Mouse (Mus musculus) intestine, embryonic 16.5 days (tissue): ENCODE results near the gene Gm3417. TPM values are rescaled to one million over a fixed set of nuclear protein-coding genes. Genes with fewer than 3 reads are reported as not detected.
"Not testable (repeated sequence)": the region's sequence is repeated elsewhere in the genome, so short reads cannot be mapped to it uniquely, and the experiment has no call there.

Experiments used
- ATAC-seq: fragments of 200-750 bp; cut with Nextera tagmentation; 2 replicates; pipeline ENCODE4 v1.8.0; 2017; ENCODE audit warnings: moderate TSS enrichment, moderate library complexity
- H3K27ac ChIP-seq: fragments of 300-500 bp; sonication (generic); 2 replicates; pipeline ENCODE4 v1.5.1; 2014; ENCODE audit warnings: mild to moderate bottlenecking, low read length
- H3K27me3 ChIP-seq: fragments of 300-500 bp; sonication (generic); replicated peaks from 2 replicates; pipeline ENCODE4 v1.6.1; 2014; ENCODE audit warnings: low read length, control low read depth, mixed read lengths; ENCODE audit not compliant: control insufficient read depth, insufficient read depth
- H3K36me3 ChIP-seq: fragments of 300-500 bp; sonication (generic); 2 replicates; pipeline ENCODE4 v1.6.1; 2014; ENCODE audit warnings: low read length, control low read depth; ENCODE audit not compliant: control insufficient read depth, insufficient read depth
- H3K4me1 ChIP-seq: fragments of 300-500 bp; sonication (generic); 2 replicates; pipeline ENCODE4 v1.6.1; 2014; ENCODE audit warnings: low read length, control low read depth, mixed read lengths; ENCODE audit not compliant: control insufficient read depth, insufficient read depth
- H3K4me2 ChIP-seq: fragments of 300-500 bp; sonication (generic); 2 replicates; pipeline ENCODE4 v1.6.1; 2014; ENCODE audit warnings: low read depth, low read length, control low read depth
- H3K4me3 ChIP-seq: fragments of 300-500 bp; sonication (generic); 2 replicates; pipeline ENCODE4 v1.5.1; 2014; ENCODE audit warnings: mild to moderate bottlenecking, low read length
- H3K9ac ChIP-seq: fragments of 300-500 bp; sonication (generic); 2 replicates; pipeline ENCODE4 v1.6.1; 2014; ENCODE audit warnings: low read depth, low read length
- H3K9me3 ChIP-seq: fragments of 300-500 bp; sonication (generic); 2 replicates; pipeline ENCODE4 v1.6.1; 2016; ENCODE audit warnings: low read length, control low read depth; ENCODE audit not compliant: control insufficient read depth
- WGBS: fragments of 180-500 bp; shearing (Covaris S2); extraction: QIAGEN DNeasy Blood & Tissue Kit; methylation state at CpG from one replicate; pipeline ENCODE4 v1.1.7; 2014; 5-methylcytosine and 5-hydroxymethylcytosine counted together
- polyA plus RNA-seq: library from polyadenylated mRNA; unstranded; fragments of >200 nt; fragmentation: Nextera tagmentation; extraction: Ambion mirVana; gene quantifications from 2 replicates; pipeline ENCODE4 v1.2.1, GENCODE M21; 2015

The Gm3417 gene
- polyA plus RNA-seq = 1.2 and 1.7 TPM in 2 replicates

DNA sequence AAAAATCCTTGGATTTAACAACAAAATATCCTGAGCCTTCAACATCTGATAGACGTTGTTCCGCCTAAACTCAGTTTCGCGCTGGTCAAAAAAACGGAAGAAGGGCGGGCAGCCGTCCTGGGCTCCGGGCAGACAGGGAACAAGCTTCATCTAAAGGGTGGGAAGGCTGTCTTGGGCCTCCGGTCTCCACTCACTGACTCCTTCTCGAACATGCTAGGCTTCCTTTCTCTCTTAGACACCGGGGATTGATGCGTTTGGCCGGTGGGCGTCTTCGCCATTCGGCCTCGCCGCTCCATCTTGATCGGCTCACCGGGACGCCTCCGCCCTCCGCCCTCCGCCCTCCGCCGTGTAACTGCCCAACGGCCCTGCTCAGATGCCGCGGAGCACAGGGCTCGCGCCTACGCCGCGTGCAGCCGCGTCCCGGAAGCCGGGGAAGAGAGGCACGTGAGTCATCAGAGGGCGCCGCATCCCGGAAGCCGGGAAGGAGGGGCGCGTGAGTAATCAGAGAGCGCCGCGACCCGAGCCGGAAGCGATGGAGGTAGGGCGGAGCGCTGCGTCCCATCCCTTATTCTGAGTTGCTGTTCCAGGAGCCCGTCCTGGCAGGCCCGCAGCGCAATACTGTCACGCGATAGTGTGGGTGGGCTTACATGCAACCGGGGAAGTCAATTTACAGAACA lies at the start of gene Gm3417, which contains the start of gene 9030025P20Rik:
Gene Gm3417, minus strand, starts transcription at position 429 of the 677 bp plus-strand sequence.
Gene 9030025P20Rik, plus strand, starts transcription at position 107 of the 677 bp plus-strand sequence.
- not testable (repeated sequence) for H3K4me2 ChIP-seq, H3K4me1 ChIP-seq, H3K27ac ChIP-seq, H3K9me3 ChIP-seq, H3K27me3 ChIP-seq, H3K36me3 ChIP-seq, H3K4me3 ChIP-seq, H3K9ac ChIP-seq
- no CpG with 5 or more reads among the region's 60 CpGs for WGBS
- peak; percentile 98 for ATAC-seq

DNA sequence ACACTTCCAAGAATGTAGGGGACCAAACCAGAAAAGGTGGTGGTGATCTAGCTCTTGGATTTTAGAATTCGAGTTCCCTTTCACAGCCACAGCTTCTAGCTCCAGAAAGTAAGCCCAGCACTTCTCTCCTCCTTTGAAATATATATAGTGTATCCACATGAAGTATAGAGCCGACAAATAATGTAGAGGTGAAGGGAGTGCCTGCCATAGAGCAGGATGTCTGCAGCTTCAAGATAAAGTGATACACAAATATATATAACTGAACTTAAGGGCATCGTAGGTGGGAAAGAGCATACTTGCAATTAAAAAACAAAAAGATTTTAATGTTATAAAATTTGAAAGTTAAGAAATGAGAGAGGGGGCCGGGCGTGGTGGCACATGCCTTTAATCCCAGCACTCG lies 46.9 kb upstream of the Gm3417 start:
- WGBS = no CpG with 5 or more reads among the region's 6 CpGs

DNA sequence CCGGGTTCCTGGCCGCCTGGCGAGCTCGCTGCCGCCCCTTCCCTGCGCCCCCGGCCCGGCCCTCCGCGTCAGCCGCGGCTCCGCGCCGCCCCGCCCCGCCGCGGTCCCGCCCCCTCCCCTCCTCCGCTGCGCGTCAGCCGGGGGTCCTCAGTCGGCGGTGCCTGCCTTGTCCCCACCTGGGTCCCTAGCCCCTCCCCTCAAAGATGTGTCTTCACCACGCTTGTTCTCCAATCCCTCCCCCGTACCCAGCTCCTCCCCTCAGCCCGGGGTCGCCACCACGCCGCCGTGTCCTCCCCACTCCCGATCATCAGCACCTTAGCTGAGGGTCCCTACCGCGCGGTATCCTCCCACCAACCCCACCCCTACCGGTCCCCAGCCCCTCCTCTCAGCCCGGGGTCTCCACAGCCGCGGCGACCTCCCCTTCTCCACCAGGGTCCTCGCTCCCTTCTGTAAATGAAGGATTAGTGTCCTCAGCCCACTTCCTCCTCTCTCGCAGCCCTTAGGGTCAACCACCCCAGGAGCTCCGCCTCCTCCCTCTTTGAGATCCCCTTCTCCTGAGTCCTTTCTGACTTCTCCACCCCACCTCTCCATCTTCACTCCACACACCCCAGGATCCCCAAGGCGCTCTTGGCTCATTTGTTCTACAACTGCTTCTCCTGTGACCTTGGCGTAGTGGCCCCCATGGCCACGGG lies 46.1 kb upstream of the Gm3417 start:
- H3K4me3 ChIP-seq, H3K36me3 ChIP-seq, H3K4me2 ChIP-seq, H3K4me1 ChIP-seq, H3K27ac ChIP-seq, H3K9me3 ChIP-seq, H3K27me3 ChIP-seq, H3K9ac ChIP-seq: not testable (repeated sequence)
- no CpG with 5 or more reads among the region's 48 CpGs for WGBS
- ATAC-seq = peak; percentile 80

More for the DNA sequence above, 46.9 kb upstream of the Gm3417 start:
- H3K36me3 ChIP-seq, H3K4me2 ChIP-seq, ATAC-seq, H3K9ac ChIP-seq, H3K4me3 ChIP-seq, H3K4me1 ChIP-seq, H3K9me3 ChIP-seq, H3K27ac ChIP-seq, H3K27me3 ChIP-seq: not testable (repeated sequence)

DNA sequence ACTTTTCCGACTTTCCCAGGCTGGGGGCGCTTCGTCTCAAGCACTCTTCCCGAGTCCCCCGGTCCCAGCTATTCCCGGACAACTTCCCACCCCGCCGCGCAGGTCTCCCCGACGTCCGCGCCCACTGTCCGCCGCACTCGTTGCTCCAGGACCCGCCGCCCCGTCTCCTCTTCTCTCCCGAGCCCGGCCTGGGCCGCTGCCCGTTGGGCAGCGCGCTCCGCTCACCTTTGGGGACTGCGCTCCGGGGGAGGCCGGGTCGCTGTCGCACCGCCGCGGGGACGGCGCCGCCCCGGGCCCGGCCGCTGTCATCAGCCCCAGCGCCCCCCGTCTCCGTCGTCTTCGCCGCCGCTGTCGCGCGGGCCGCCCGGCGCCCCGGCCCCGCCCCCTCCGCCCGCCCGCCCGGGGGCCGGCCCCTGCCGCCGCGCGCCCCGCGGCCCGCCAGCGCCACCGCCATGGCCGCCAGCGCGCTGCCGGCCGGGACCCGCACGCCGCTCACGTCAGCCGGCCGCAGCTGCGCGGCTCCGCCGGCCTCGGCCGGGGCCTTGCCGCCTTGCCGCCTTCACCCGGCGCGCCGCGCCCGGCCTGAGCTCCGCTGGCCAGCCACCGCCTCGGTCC lies 45.4 kb upstream of the Gm3417 start:
- not testable (repeated sequence) for H3K4me3 ChIP-seq, H3K27ac ChIP-seq, H3K4me1 ChIP-seq, H3K9ac ChIP-seq, H3K9me3 ChIP-seq, H3K27me3 ChIP-seq, H3K4me2 ChIP-seq, H3K36me3 ChIP-seq
- WGBS = no CpG with 5 or more reads among the region's 97 CpGs
- ATAC-seq = peak; percentile 88

DNA sequence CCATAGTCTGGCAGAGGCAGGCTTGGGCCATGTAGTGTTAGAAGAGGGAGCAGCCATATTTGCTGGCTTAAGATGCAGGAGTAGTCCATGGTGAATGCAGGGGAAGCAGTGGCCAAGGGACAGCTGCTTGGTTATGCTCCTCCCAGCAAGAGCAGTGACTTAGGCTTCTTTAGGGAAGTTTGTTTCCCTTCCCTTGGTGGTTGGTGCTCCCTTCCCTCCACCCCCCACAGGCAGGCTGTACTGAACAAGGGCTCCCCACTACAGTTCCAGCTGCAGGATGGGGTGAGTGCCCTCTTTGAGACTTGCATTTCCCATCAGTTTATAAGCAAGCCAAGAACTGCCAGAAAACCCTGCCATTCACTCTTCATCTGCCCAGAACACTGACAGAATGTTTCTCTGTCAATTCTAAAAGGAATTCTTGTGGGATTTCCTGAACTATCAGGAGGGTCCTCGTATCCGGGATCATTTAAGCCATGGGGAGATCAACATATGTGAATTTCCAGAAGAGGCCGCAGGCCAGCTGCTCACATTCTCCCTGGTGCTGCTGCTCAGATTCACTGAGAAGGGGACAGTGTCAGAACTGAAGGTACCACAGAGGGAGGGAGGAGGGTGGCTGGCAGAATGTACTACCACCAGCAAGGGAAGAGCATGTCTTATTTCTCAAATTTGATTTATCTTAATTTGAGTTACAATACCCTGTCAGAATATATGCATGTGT lies 43.1 kb upstream of the Gm3417 start:
- WGBS = 88% methylated on average over 3 of the region's 3 CpGs
- H3K27me3 ChIP-seq, H3K4me2 ChIP-seq, H3K27ac ChIP-seq, H3K36me3 ChIP-seq, H3K9me3 ChIP-seq, H3K9ac ChIP-seq, H3K4me1 ChIP-seq, ATAC-seq, H3K4me3 ChIP-seq: not testable (repeated sequence)

DNA sequence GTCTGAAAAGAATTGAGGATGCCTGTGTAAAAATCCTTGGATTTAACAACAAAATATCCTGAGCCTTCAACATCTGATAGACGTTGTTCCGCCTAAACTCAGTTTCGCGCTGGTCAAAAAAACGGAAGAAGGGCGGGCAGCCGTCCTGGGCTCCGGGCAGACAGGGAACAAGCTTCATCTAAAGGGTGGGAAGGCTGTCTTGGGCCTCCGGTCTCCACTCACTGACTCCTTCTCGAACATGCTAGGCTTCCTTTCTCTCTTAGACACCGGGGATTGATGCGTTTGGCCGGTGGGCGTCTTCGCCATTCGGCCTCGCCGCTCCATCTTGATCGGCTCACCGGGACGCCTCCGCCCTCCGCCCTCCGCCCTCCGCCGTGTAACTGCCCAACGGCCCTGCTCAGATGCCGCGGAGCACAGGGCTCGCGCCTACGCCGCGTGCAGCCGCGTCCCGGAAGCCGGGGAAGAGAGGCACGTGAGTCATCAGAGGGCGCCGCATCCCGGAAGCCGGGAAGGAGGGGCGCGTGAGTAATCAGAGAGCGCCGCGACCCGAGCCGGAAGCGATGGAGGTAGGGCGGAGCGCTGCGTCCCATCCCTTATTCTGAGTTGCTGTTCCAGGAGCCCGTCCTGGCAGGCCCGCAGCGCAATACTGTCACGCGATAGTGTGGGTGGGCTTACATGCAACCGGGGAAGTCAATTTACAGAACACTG lies 31.3 kb upstream of the Gm3417 start, which contains the start of gene Gm3435:
Gene Gm3435, plus strand, starts transcription at position 471 of the 708 bp plus-strand sequence.
- H3K4me1 ChIP-seq, H3K4me2 ChIP-seq, H3K27me3 ChIP-seq, H3K27ac ChIP-seq, H3K9ac ChIP-seq, H3K4me3 ChIP-seq, H3K9me3 ChIP-seq, H3K36me3 ChIP-seq: not testable (repeated sequence)
- ATAC-seq = peak; percentile 98
- no CpG with 5 or more reads among the region's 60 CpGs for WGBS

DNA sequence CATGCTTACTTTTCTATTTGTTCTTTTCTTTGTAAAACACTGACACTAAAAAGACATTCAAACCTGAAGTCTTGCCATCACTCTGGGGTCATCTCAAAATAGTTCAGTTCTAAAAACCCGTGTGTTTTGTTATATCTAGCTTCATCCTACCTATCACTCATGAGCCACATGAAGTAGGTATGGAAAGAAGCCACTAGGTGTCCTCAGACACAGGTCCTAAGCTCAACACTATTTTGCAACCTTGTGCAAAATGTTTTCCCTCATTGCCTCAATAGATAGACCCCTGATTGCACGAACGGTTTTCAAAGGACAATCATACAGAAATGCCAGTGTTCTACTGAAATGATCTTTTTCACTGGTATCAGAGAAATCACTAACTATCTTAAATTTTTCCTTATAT lies 30.5 kb upstream of the Gm3417 start:
- H3K4me2 ChIP-seq, H3K9ac ChIP-seq, H3K4me1 ChIP-seq, H3K36me3 ChIP-seq, H3K27me3 ChIP-seq, H3K9me3 ChIP-seq, H3K4me3 ChIP-seq, H3K27ac ChIP-seq: not testable (repeated sequence)
- whole genome bisulfite sequencing = no CpG with 5 or more reads among the region's 3 CpGs
- ATAC-seq = 0 out of 2 replicates have a peak, but pooled peaks have one; percentile 43

DNA sequence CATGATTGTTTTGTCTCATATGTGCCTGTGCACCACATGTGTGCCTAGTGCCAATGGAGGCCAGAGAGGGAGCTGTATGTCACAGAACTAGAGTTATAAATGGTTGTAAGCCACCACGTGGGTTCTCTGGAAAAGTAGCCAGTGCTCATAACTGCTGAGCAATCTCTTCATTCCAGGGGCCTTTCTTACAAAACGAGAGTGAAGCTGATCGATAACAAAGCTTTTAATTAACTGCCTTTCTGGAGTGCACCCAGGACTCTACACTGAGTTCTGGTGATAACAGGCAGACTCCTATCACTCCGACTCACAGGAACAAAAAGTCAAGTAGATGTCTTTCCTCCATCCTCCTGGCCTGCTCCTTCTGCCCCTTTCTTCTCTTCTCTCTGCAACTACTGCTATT lies 21.5 kb upstream of the Gm3417 start:
- not testable (repeated sequence) for H3K9me3 ChIP-seq, H3K36me3 ChIP-seq, H3K9ac ChIP-seq, H3K4me2 ChIP-seq, H3K27me3 ChIP-seq, H3K4me1 ChIP-seq, H3K27ac ChIP-seq, ATAC-seq, H3K4me3 ChIP-seq
- WGBS = no CpG with 5 or more reads among the region's 4 CpGs

DNA sequence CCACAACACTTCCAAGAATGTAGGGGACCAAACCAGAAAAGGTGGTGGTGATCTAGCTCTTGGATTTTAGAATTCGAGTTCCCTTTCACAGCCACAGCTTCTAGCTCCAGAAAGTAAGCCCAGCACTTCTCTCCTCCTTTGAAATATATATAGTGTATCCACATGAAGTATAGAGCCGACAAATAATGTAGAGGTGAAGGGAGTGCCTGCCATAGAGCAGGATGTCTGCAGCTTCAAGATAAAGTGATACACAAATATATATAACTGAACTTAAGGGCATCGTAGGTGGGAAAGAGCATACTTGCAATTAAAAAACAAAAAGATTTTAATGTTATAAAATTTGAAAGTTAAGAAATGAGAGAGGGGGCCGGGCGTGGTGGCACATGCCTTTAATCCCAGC lies 15.6 kb upstream of the Gm3417 start:
- not testable (repeated sequence) for H3K36me3 ChIP-seq, H3K9me3 ChIP-seq, H3K4me1 ChIP-seq, H3K9ac ChIP-seq, H3K27me3 ChIP-seq, H3K4me2 ChIP-seq, H3K4me3 ChIP-seq, ATAC-seq, H3K27ac ChIP-seq
- no CpG with 5 or more reads among the region's 5 CpGs for WGBS
